Mouse (Mus musculus) MEL (cell line): Measurements from ENCODE around the gene Rtf2.

Source experiments
- BHLHE40 ChIP-seq: IDR thresholded peaks from 2 replicates; pipeline ENCODE4 v1.6.1; 2012; ENCODE audit warnings: low read depth, mild to moderate bottlenecking, inconsistent platforms, low read length, improper control_type of control experiment, borderline replicate concordance
- CHD1 ChIP-seq: IDR thresholded peaks from 2 replicates; pipeline ENCODE4 v1.6.1; 2012; ENCODE audit warnings: low read depth, mild to moderate bottlenecking, inconsistent platforms, low read length, improper control_type of control experiment
- CTCF ChIP-seq, 3 experiments: IDR thresholded peaks in 2 of 3; conservative IDR thresholded peaks in 1 of 3; 2 replicates each; pipeline ENCODE4 v1.5.1; 2011 to 2012; ENCODE audit warnings: low read length in 3 of 3, low read depth in 2 of 3, mild to moderate bottlenecking in 2 of 3, improper control_type of control experiment in 1 of 3, inconsistent platforms in 1 of 3, mixed read lengths in 1 of 3, moderate library complexity in 1 of 3; ENCODE audit not compliant: control insufficient read depth in 1 of 3, insufficient read depth in 1 of 3, poor library complexity in 1 of 3, severe bottlenecking in 1 of 3
- GATA1 ChIP-seq: IDR thresholded peaks from 2 replicates; pipeline ENCODE4 v1.6.1; 2011; ENCODE audit warnings: low read depth, low read length, improper control_type of control experiment
- SMC3 ChIP-seq: IDR thresholded peaks from 2 replicates; pipeline ENCODE4 v1.6.1; 2011; ENCODE audit warnings: low read depth, low read length, improper control_type of control experiment

DNA sequence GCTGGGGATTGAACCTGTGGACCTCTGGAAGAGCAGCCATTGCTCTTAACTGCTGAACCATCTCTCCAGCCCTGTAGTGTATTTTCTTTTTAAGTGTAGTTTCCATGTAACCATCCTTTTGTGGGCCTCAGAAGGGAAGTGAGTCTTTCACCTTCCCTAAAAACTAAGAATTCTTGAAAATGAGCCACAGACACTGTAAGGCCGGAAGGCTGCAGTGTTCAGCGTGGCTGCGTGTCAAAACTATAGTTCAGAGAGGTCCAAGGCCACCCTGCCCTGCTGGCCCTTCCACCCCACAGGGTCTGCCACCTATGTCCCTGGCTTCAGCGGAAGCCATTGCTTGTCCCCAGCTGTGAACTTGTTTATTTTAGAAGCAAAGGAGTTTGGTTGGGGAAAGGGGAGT, 34.2 kb upstream of the Rtf2 start:
- TF ChIP-seq GATA1 (no peak), SMC3 (no peak), BHLHE40 (no peak), CTCF (IDR thresholded peaks at IDR 0.05 in 2 of 3, conservative IDR thresholded peaks at IDR 0.05 in 1 of 3; ENCODE audit: control insufficient read depth in 1 of 3, insufficient read depth in 1 of 3, low read depth in 2 of 3, low read length in 3 of 3, poor library complexity in 1 of 3, severe bottlenecking in 1 of 3) (no peak), CHD1 (no peak)
